Mouse (Mus musculus) megakaryocyte progenitor cell, adult 5-6 weeks (primary cell): Measurements from ENCODE around the gene Wdr76. TPM values are rescaled to one million over a fixed set of nuclear protein-coding genes. Genes with fewer than 3 reads are reported as not detected.

Experiments
- total RNA-seq, 2 experiments: library from RNA; stranded (forward) in 1 of 2; stranded (reverse) in 1 of 2; fragments of 157-497, 149-512 nt in 1 of 2; fragments of 200-1000 nt in 1 of 2; gene quantifications; 2 replicates each; pipeline versions ENCODE4 v1.2.3 to v1.2.4; 2015 to 2017

The Wdr76 gene
- total RNA-seq, 2 experiments from 2014 or later = 39.1 to 40.1 TPM

Other genes starting within 250 kb of the Wdr76 start
- gene Trp53bp1, start 235.3 kb upstream of the Wdr76 start, total RNA-seq (2015) = 17.9 and 21.5 TPM in 2 replicates
- 35.9 and 36.2 TPM in 2 replicates for gene Trp53bp1, start 235.3 kb upstream of the Wdr76 start, total RNA-seq (2017)
- gene Map1a, start 217.1 kb upstream of the Wdr76 start, total RNA-seq (2015) = 0.10 TPM in 1 of 2 replicates, not detected in the other
- gene Map1a, start 217.1 kb upstream of the Wdr76 start, total RNA-seq (2017) = not detected in 2 replicates
- 4.5 and 4.6 TPM in 2 replicates for gene Ppip5k1, start 151.3 kb upstream of the Wdr76 start, total RNA-seq (2015)
- gene Ppip5k1, start 151.3 kb upstream of the Wdr76 start, total RNA-seq (2017) = 8.3 and 11.3 TPM in 2 replicates
- not detected in 2 replicates for gene Ckmt1, start 149.0 kb upstream of the Wdr76 start, total RNA-seq (2015)
- not detected in 2 replicates for gene Ckmt1, start 149.0 kb upstream of the Wdr76 start, total RNA-seq (2017)
- gene Strc, start 119.6 kb upstream of the Wdr76 start, total RNA-seq (2015) = not detected in 2 replicates
- not detected in 2 replicates for gene Strc, start 119.6 kb upstream of the Wdr76 start, total RNA-seq (2017)
- gene Pdia3, start 92.9 kb upstream of the Wdr76 start, total RNA-seq (2015) = 499 and 555 TPM in 2 replicates
- gene Pdia3, start 92.9 kb upstream of the Wdr76 start, total RNA-seq (2017) = 404 and 432 TPM in 2 replicates
- gene Catsper2, start 92.9 kb upstream of the Wdr76 start, total RNA-seq (2015) = 1.2 and 2.1 TPM in 2 replicates
- 0.62 and 1.8 TPM in 2 replicates for gene Catsper2, start 92.9 kb upstream of the Wdr76 start, total RNA-seq (2017)
- 0.39 and 0.42 TPM in 2 replicates for gene Ell3, start 62.4 kb upstream of the Wdr76 start, total RNA-seq (2015)
- gene Ell3, start 62.4 kb upstream of the Wdr76 start, total RNA-seq (2017) = not detected in 2 replicates
- 273 and 317 TPM in 2 replicates for gene Serf2, start 57.5 kb upstream of the Wdr76 start, total RNA-seq (2015)
- 230 and 255 TPM in 2 replicates for gene Serf2, start 57.5 kb upstream of the Wdr76 start, total RNA-seq (2017)
- 102 and 117 TPM in 2 replicates for gene Hypk, start 53.4 kb upstream of the Wdr76 start, total RNA-seq (2015)
- 106 and 130 TPM in 2 replicates for gene Hypk, start 53.4 kb upstream of the Wdr76 start, total RNA-seq (2017)
- not detected in 2 replicates for gene Serinc4, start 49.9 kb upstream of the Wdr76 start, total RNA-seq (2015)
- gene Serinc4, start 49.9 kb upstream of the Wdr76 start, total RNA-seq (2017) = 0.74 and 1.5 TPM in 2 replicates
- gene Mfap1b, start 32.7 kb upstream of the Wdr76 start, total RNA-seq (2015) = 34.8 and 37.2 TPM in 2 replicates
- gene Mfap1b, start 32.7 kb upstream of the Wdr76 start, total RNA-seq (2017) = 39.6 and 51.1 TPM in 2 replicates
- gene Mfap1a, start 58 bp upstream of the Wdr76 start, total RNA-seq (2015) = 20.5 and 25.2 TPM in 2 replicates
- 33.5 and 39.0 TPM in 2 replicates for gene Mfap1a, start 58 bp upstream of the Wdr76 start, total RNA-seq (2017)